Mouse (Mus musculus) brain, embryonic 14.5 days (tissue): ENCODE measurements around the gene Atxn3. TPM values are rescaled to one million over a fixed set of nuclear protein-coding genes. Genes with fewer than 3 reads are reported as not detected.
A peak's percentile ranks its signal among the peaks of the same experiment; 100 is the strongest.
"Not testable (repeated sequence)": the region's sequence is repeated elsewhere in the genome, so short reads cannot be mapped to it uniquely, and the experiment has no call there.

Source experiments
- DNase-seq: peaks from one replicate; pipeline ENCODE4 v3.0.0-alpha.2; 2011; ENCODE audit warnings: low read depth
- CTCF ChIP-seq: fragments of 200-500 bp; IDR thresholded peaks from 2 replicates; pipeline ENCODE4 v1.5.1; 2012; ENCODE audit warnings: inconsistent platforms, mild to moderate bottlenecking, moderate library complexity, borderline replicate concordance; ENCODE audit not compliant: insufficient read depth, insufficient read length; ENCODE audit errors: extremely low read depth
- POLR2A ChIP-seq: fragments of 200-500 bp; IDR thresholded peaks from 2 replicates; pipeline ENCODE4 v1.6.1; 2012; ENCODE audit warnings: mild to moderate bottlenecking, inconsistent platforms, borderline replicate concordance; ENCODE audit not compliant: poor library complexity, insufficient read depth, insufficient read length, severe bottlenecking; ENCODE audit errors: extremely low read depth
- polyA plus RNA-seq: library from polyadenylated mRNA; depleted of rRNA; stranded (reverse); fragments of >200 nt; gene quantifications from 2 replicates; pipeline ENCODE4 v1.2.3, GENCODE M21; 2012

Gene Atxn3
- polyA plus RNA-seq, 1 experiment: 13.9 TPM

GRCm38 (mm10) chr12:101957079-101957941, 736 bp downstream of the Atxn3 start:
- no peak for DNase-seq
- TF ChIP-seq POLR2A: no peak
- no peak for TF ChIP-seq CTCF

GRCm38 (mm10) chr12:101955821-101956220, 2.2 kb downstream of the Atxn3 start:
- DNase-seq: not testable (repeated sequence)

- no peak for TF ChIP-seq POLR2A
- TF ChIP-seq CTCF: no peak
- DNase-seq: no peak
Measured at GRCm38 (mm10) chr12:101948801-101949200, 9.2 kb downstream of the Atxn3 start.

GRCm38 (mm10) chr12:101947986-101948385, 10.1 kb downstream of the Atxn3 start:
- TF ChIP-seq POLR2A (no peak), CTCF (no peak)
- DNase-seq: no peak

GRCm38 (mm10) chr12:101937572-101937971, 20.5 kb downstream of the Atxn3 start:
- TF ChIP-seq POLR2A (no peak), CTCF (peak; percentile 14; the same call in 1 of the 2 replicates)
- peak; percentile 8 for DNase-seq

GRCm38 (mm10) chr12:101935223-101935622, 22.8 kb downstream of the Atxn3 start:
- no peak for DNase-seq
- TF ChIP-seq POLR2A: no peak
- no peak for TF ChIP-seq CTCF

GRCm38 (mm10) chr12:101928423-101928822, 29.6 kb downstream of the Atxn3 start:
- no peak for DNase-seq
- no peak for TF ChIP-seq CTCF
- TF ChIP-seq POLR2A: no peak

- TF ChIP-seq POLR2A (no peak), CTCF (no peak)
- DNase-seq: no peak
Measured at GRCm38 (mm10) chr12:101922313-101922712, 35.7 kb downstream of the Atxn3 start.

- no peak for TF ChIP-seq CTCF
- no peak for TF ChIP-seq POLR2A
- no peak for DNase-seq
Measured at GRCm38 (mm10) chr12:101919847-101920246, 38.2 kb downstream of the Atxn3 start.

- no peak for TF ChIP-seq CTCF
- DNase-seq: no peak
Measured at GRCm38 (mm10) chr12:101917165-101917564, 40.9 kb downstream of the Atxn3 start.

- DNase-seq: peak; percentile 97
- TF ChIP-seq CTCF (no peak), POLR2A (peak; percentile 41; the same call in 1 of the 2 replicates)
Measured at GRCm38 (mm10) chr12:101912626-101913490, 45.2 kb downstream of the Atxn3 start, which contains the start of gene Trip11. Gene Trip11 (minus strand): TSS chr12:101913267.
